ENCODE assay signal across 8 mouse cellular contexts in the genomic region with DNA sequence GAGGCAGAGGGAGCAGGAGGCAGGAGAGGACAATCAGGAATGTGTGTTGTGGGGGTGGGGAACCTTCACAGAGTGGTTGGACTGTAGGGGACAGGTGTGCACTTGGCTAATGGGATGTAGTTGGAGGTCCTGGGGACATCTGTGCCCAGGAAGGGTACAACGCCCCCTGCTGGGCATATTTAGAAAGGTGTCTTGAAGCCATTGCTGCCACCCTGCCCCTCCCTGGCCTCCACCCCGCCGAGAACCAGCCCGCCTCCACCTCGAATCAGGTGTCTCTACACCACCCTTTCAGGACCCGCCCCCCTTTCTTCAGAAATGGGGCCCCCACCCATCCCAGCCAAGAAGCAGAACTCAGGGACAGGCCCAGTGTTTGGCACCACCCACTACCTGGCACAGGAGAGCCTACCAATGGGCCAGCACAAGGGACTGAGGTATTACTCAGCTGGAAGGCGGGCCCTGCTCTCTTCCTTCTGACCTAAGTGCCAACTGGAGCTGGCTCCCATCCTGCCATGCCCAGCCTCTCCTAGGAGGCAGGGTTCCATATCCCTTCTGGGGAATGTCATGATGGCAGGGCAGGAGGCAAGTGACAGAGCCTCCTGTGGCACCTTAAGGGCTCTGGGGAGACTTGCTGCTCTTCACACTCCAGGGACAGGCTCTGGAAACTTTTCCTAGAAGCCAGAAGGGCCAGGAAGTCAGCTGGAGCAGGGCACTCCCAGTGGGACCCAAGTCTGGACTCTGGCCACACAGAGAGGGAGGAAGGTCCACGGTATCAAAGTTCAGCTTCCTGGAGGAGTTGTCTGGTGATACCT.
A peak's percentile ranks its signal among the peaks of the same experiment; 100 is the strongest.
DNase-seq lines count a peak whose midpoint lies in the region; ATAC-seq lines count a peak whose summit lies in the region.

No protein-coding gene starts in this region.

- 28% methylated on average over 8 of the region's 8 CpGs for WGBS in forebrain, embryonic 11.5 days
- 25% methylated on average over 8 of the region's 8 CpGs for WGBS in forebrain, embryonic 15.5 days
- 28% methylated on average over 8 of the region's 8 CpGs for WGBS in midbrain, embryonic 13.5 days

- H3K4me2 ChIP-seq in forebrain, embryonic 11.5 days (ENCODE audit: low read depth, low read length, severe bottlenecking): no peak overlapping the region
- no peak overlapping the region for H3K4me2 ChIP-seq in forebrain, embryonic 15.5 days (replicated peaks)
- peak overlapping the region; percentile 95; the same call in 1 of the 2 replicates for H3K4me2 ChIP-seq in midbrain, embryonic 13.5 days (replicated peaks)

- H3K27ac ChIP-seq in forebrain, embryonic 11.5 days (ENCODE audit: low read depth, low read length): no peak overlapping the region
- H3K27ac ChIP-seq in forebrain, embryonic 15.5 days (replicated peaks): no peak overlapping the region
- no peak overlapping the region for H3K27ac ChIP-seq in midbrain, embryonic 13.5 days

- peak; percentile 75 for DNase-seq in forebrain, embryonic 11.5 days (ENCODE audit: low spot score)
- DNase-seq in ZHBTc4 (ENCODE audit: low read depth, low spot score): peak; percentile 73
- DNase-seq in heart, adult 18-20 months: peak; percentile 74 to 82
- DNase-seq in kidney, adult 9 months: peak; percentile 91
- DNase-seq in thymus, adult 18-20 months: peak; percentile 10 to 25

- peaks cover 19% of the 10 kb centered on the region for H3K27me3 ChIP-seq in forebrain, embryonic 11.5 days (ENCODE audit: control insufficient read depth, insufficient read depth, low read length)
- peaks cover 48% of the 10 kb centered on the region for H3K27me3 ChIP-seq in forebrain, embryonic 15.5 days
- H3K27me3 ChIP-seq in midbrain, embryonic 13.5 days: peaks cover 86% of the 10 kb centered on the region

- no peaks in the 10 kb centered on the region for H3K36me3 ChIP-seq in forebrain, embryonic 11.5 days (ENCODE audit: control insufficient read depth, insufficient read depth, low read length)
- H3K36me3 ChIP-seq in forebrain, embryonic 15.5 days: no peaks in the 10 kb centered on the region
- no peaks in the 10 kb centered on the region for H3K36me3 ChIP-seq in midbrain, embryonic 13.5 days

- no peak overlapping the region for H3K9ac ChIP-seq in forebrain, embryonic 11.5 days (ENCODE audit: low read length)
- no peak overlapping the region for H3K9ac ChIP-seq in forebrain, embryonic 15.5 days (replicated peaks)
- no peak overlapping the region for H3K9ac ChIP-seq in midbrain, embryonic 13.5 days (replicated peaks)

- no peaks in the 10 kb centered on the region for H3K9me3 ChIP-seq in forebrain, embryonic 11.5 days (ENCODE audit: control insufficient read depth, low read length)
- H3K9me3 ChIP-seq in forebrain, embryonic 15.5 days: no peaks in the 10 kb centered on the region
- H3K9me3 ChIP-seq in midbrain, embryonic 13.5 days: no peaks in the 10 kb centered on the region

- no peak for ATAC-seq in forebrain, embryonic 11.5 days (replicated peaks; ENCODE audit: low FRiP score)
- ATAC-seq in forebrain, embryonic 15.5 days (replicated peaks): no peak
- no peak for ATAC-seq in midbrain, embryonic 13.5 days
- ATAC-seq in activated CD4-positive, CD25-positive, alpha-beta regulatory T cell, adult 4 months: no peak

- no peak overlapping the region for H3K4me3 ChIP-seq in forebrain, embryonic 11.5 days (ENCODE audit: low read depth, low read length)
- H3K4me3 ChIP-seq in forebrain, embryonic 15.5 days: no peak overlapping the region
- no peak overlapping the region; the same call in 1 of the 2 replicates for H3K4me3 ChIP-seq in midbrain, embryonic 13.5 days (replicated peaks)

- H3K4me1 ChIP-seq in forebrain, embryonic 11.5 days (replicated peaks; ENCODE audit: control insufficient read depth, insufficient read depth, low read length): peaks cover 2% of the 10 kb centered on the region; the same call in 1 of the 2 replicates
- peaks cover 13% of the 10 kb centered on the region for H3K4me1 ChIP-seq in forebrain, embryonic 15.5 days
- peaks cover 38% of the 10 kb centered on the region for H3K4me1 ChIP-seq in midbrain, embryonic 13.5 days (replicated peaks)

Comparison
In these comparisons a context has a peak if more than half of its experiments do, and no peak if none do; other contexts are left out.
1. DNase-seq: peak in every context shown above with its lines; median percentile 91 in kidney, adult 9 months; 78 in heart, adult 18-20 months; 75 in forebrain, embryonic 11.5 days; 73 in ZHBTc4; 18 in thymus, adult 18-20 months.